Mouse (Mus musculus) thymus, adult 18-20 months (tissue): ENCODE measurements around the gene Cnot10.

Experiments
- DNase-seq, 2 experiments: peaks; one replicate each; pipeline ENCODE4 v3.0.0; 2022; ENCODE audit warnings: mixed read lengths in 2 of 2

Cnot10 gene

DNA sequence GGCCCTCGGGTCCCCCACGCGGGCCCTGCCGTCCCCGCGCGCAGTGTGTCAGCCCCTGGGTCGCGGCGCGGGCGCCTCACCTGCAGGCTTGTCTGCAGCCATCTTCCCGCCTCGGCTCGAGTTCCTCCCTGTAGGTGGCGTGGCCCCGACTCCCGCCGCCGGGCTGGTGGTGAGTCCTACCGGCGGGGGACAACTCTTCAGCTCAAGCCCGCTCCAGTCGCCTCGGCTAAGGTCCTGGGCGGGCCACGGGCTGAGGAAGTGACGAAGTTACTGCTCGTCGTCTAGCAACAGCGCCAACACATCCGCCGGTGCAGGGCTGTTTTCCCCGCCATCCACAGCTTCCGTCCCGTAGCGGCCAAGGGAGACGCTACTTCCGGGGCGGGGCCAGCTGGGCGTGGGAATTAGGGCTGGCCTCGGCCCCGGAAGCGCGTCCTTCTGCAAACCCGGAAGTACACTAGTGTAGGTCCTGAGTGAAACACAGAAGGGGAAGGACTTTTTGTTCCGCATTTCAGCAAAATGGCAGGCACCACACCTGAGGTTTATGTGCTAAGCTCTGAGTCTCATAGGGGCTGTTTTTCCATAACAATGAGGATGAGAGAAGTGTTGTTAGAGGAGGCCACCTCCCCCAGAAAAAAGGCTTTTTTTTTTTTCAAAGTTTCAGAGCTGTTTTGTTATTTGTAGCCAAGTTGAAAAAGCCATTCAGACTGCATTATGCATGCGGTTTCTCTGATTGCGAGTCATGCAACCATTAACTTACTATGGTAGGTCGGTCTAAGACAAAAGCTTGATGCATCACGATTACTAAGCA is at the start of gene Cnot10:
Gene Cnot10, minus strand, starts transcription at position 346 of the 808 bp plus-strand sequence.
- peak; percentile 95 to 96 for DNase-seq

DNA sequence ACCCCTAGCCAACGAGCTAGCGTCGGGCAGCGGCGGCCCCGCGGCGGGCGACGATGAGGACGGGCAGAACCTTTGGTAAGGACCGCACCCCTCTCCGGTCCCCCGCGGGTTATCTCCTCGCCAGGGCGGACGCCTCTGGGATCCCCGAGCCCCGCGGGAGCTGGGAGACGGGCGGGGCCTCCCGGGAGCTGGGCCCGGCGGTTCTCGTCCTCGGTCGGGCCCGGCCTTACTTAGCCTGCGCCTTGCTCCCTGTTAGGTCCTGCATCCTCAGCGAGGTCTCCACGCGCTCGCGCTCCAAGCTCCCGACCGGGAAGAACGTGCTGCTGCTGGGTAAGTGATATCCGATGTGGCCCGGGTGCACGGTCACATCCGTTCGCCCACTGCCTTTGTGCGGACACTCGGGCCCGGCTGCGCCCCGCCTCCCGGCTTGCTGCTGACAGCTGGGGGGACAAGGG is 49.0 kb upstream of the Cnot10 start:
- DNase-seq: no peak

DNA sequence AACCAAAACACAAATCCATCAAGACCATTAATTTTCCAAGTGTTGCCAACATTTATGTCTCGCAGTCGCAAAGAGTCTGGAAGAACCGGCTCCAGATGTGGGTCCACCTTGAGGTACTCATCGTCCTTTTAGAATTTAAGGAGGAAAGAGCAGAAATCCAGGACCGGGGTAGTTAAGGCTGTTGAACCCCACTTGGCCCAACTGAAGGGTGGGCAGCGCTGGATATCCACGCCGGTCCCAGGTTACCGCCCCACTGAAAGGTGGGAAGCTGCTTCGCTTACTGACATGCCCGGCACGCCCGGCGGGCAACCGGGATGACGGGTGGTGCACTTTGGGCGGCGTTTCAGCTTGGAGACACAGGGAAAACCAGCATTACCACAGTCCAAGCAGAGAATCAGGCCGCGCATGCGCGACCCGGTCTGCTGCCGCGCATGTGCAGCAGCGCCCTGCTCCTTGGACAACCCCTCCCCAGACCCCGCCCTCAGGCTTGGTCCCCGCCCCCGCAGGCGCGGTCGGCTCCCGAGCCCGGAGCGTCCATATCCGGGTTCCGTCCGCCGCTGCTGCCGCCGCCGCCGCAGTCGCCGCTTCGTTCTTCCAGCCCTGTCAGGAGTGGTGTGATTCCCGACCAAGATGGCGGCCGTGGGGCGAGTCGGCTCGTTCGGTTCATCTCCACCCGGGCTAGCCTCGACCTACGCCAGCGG is 48.4 kb upstream of the Cnot10 start, which contains the start of gene Dync1li1:
Gene Dync1li1, plus strand, starts transcription at position 539 of the 701 bp plus-strand sequence.
- peak; percentile 93 to 94 for DNase-seq

GRCm38 (mm10) chr9:114687639-114688038 is 47.7 kb upstream of the Cnot10 start:
- DNase-seq: no peak

GRCm38 (mm10) chr9:114686245-114686644 is 46.3 kb upstream of the Cnot10 start:
- DNase-seq: no peak

DNA sequence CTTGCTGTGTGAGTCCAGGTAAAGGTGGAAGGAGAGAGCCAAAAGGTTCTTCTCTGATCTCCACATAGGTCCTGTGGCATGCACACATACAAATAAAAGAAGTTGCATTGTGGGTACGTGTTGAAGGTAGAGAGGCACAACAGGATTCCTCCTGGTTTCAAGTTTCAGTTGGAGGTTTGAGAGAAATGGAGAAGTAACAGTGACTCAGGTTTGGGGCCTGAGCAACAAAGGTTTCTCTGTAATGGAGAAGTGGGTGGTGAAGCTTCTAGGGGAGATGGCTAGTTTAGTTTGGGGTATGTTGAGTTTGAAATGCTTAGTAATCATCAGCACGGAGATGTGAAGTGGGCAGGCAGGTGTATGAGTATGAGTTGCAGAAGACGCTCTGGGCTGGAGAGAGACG is 42.2 kb upstream of the Cnot10 start:
- DNase-seq: no peak

GRCm38 (mm10) chr9:114680531-114680930 is 40.5 kb upstream of the Cnot10 start:
- no peak for DNase-seq

- no peak for DNase-seq
Observed at GRCm38 (mm10) chr9:114679944-114680343, 40.0 kb upstream of the Cnot10 start.

GRCm38 (mm10) chr9:114678576-114678975 is 38.6 kb upstream of the Cnot10 start:
- no peak for DNase-seq

- no peak for DNase-seq
Observed at GRCm38 (mm10) chr9:114673626-114674025, 33.6 kb upstream of the Cnot10 start.

- DNase-seq: no peak
Observed at GRCm38 (mm10) chr9:114672703-114673561, 32.9 kb upstream of the Cnot10 start.

DNA sequence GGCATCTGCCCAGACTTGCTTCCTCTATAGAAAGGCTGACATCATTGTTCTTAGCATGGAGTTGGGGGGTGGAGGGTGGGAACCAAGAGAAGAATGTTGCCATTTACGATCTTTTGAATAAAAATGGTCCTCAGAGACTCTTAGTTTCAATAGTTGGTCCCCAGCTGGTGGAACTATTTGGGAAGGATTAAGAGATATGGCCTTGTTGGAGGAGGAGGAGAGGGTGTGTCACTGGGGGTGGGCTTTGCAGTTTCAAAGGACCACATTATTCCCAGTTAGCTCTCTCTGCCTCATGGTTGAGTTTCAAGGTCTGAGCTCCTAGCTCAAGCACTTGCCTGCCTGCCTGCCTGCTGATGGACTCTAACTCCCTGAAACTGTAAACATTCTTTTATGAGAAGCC is 32.0 kb upstream of the Cnot10 start:
- DNase-seq: no peak

GRCm38 (mm10) chr9:114669011-114669410 is 29.0 kb upstream of the Cnot10 start:
- DNase-seq: no peak

DNA sequence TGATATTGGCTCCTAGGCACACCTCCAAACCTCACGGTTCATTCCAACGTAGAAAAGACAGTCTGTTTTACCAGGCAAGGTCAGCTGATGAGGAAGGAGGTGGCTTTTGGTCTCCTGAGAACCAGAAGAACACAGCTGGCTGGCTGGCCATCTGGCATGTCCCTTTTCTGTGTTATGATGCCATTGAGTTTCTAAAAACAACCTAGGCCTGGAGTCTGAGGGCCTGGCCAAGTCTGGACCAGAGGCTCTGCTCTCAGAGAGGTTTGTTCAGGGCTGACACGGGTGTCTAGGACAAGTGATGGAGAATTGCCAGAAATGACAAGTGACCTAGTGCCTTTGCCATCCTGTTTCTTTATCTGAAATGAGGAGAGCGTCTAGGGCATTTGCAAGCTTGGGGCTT is 28.1 kb upstream of the Cnot10 start:
- DNase-seq: no peak

DNA sequence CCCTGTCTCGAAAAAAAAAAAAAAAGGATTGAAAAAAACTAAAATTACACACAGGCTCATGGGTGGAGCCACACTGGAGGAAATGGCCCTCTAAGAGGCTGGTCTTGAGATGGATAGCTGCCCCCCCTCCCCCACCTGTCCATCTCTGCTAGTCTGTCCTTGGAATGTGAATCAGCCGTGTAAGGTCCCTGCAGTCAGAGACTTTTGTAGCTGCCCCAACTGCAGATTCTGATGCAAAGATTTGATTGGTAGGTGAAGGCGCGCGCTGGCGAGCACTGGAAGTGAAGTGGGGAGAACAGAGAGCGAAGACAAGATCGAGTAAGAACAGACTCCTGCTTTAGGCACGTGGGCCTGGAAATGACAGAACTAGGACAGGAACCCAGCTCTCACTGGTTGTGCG is 26.9 kb upstream of the Cnot10 start:
- DNase-seq: no peak

DNA sequence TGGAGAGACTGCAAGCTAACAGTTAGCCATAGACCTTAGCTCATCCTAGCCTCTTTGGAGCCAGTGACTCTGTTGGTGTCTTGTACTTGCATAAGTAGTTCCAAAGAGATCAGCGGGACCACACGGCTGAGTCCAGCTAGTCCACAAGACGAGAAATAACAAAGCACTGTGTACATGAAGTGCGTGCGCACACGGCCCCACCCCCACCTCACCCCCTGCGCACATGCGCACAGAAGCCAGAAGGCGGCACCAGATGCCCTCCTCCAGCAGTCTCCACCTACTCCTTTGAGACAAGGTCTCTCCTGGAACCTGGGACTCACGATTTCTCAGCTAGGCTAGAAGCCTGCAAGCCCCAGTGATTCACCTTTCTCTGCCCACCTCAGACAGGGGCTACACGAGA is 23.8 kb upstream of the Cnot10 start:
- no peak for DNase-seq

DNA sequence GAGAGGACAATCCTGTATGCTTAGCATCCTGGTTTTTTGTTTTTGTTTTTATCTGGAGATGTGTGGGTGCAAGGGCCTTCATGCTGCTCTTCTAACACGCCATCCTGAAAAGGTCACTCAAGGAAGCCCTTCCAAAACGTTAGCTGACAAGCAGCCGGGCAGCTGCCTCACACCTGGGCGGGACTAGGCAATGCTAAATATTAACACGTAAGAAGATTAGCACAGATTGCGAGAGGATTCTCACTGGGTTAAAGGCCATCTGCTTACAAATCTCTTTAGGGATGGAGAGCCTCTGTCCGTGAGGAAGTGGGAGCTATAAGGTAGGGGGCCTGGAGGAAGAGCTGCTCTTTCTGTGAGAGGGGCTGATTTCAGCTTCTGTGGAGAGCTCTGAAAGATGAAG is 22.0 kb upstream of the Cnot10 start:
- no peak for DNase-seq

- DNase-seq: no peak
Observed at GRCm38 (mm10) chr9:114660983-114661382, 21.0 kb upstream of the Cnot10 start.

GRCm38 (mm10) chr9:114660506-114660905 is 20.5 kb upstream of the Cnot10 start:
- no peak for DNase-seq

DNA sequence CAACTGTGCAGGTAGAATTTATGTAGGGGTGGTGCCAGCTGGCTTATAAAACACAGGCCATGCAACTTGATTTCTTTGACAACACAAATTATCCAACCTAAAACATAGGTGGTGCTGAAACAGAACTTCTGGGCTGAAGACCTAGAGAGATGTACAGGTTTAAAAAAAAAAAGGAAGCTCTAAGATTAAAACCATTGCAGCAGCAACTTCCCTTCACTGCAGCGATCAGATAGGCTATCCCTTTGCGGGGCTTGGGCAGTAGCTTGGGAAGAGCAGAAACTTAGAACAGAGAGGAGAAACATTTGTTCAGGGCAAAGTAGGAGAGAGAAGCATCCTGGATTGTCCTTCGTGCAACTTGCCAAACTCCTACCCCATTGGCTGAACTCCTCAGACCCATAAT is 16.7 kb upstream of the Cnot10 start:
- DNase-seq: no peak

DNA sequence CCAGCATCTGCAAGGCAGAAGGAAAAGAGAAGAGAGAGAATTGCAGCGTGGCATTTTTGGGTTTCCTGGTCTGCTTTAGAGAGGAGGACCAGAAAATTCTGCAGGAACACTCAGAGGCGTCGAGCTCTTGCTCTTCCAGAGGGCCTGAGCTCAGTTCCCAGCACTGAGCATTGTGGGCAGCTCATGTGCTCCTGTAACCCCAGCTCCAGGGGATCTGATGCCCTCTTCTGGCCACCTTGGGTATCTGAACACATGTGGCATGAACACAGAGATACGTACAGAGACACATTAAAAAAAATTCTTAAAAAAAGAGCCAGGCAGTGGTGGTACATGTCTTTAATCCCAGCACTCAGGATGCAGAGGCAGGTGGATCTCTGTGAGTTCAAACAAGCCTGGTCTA is 15.4 kb upstream of the Cnot10 start:
- no peak for DNase-seq

DNA sequence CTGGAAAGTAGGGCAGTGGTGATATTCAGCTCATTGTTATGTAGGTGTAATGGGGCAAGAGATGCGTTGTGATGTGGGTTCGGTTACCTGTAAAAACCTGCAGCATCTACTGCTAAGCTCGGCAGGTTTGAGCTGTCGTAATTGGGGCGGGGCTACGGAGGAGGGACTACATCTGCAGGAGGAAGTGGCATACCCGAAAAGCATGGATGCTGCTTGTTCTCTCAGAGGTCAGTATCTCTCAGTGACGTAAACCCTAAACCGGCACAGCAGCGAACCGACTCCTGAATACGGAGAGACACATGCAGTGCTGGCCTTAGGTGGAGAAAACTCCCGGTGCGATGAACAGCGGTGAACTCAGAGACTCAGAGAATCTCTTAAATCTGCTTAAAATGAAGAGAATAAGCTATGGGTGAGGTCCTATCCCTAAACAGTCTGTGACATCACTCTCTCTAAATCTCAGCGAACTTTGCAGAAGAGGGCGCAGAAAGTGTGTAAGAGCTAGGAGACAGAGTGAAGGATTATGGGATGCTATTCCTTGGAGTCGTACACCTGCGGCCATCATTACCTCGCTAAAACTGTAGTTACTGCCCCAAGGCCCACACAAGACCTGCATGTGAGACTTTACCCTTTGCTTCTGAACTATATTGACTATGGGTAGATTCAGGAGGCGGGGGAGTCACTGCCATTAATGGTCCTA is 11.1 kb upstream of the Cnot10 start:
- no peak for DNase-seq

GRCm38 (mm10) chr9:114649371-114649770 is 9.4 kb upstream of the Cnot10 start:
- DNase-seq: no peak
